Mouse (Mus musculus): ENCODE results near the gene Abhd5.

Abhd5 gene

DNA sequence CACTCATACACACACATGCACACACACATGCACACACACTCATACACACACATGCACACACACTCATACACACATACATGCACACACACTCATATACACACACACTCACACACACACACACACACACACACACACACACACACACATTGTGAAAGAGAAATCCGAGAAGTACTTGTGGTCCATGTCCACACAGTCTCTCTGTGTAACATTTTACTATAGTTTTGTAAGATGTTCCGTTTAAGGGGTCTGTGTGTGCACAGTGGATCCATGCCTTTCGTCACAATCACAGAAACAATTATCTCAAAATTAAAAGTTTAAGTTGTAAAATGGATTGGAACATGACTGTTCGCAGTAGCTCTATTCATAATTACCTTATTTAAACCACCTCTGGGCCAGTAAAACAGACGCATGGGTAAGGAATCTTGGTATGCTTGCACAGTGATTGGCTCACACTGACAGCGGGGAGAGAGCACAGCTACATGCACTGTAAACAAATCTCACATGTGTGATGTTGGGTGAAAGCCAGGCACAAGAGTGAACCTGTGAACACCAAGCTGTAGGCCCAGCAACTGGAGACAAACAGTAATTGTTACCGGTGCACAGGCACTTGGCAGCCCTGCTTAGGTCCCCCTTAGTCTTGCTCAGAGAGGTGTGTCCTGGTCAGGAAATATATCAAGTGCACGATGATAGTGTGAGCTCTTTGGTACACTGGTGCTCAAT is 63.8 kb downstream of the Abhd5 start:
- no peak for DNase-seq (ENCODE audit: low spot score)

- no peak for DNase-seq (ENCODE audit: low spot score)
These were observed 65.2 kb downstream of the Abhd5 start for GRCm38 (mm10) chr9:122416617-122417016.

DNA sequence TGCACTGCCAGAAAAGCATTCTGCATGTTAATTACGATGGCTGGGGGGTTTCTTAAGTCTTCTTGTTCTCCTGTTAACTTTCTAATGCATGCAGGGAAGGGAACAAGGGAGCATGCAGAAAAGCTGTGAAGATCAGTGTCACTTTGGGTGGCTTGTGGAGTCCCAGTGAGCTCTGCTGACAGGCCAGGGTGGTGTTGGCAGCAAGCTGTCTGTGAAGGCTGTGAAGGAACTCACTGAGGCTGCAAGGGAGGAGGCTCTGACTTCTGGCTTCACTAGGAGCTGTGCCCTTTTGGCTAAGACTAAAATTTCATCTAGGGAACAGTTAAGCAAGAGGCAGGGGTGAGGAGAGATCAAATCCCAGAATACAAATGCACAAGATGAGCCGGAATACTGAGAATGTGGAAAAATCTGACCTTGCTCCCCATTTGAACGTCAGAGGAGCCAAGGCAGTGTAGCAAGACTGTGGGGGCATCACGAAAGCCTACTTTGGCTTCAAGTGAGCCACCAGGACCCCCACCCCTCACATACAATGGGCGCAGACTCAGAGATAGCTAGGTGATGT is 68.9 kb downstream of the Abhd5 start:
- no peak for DNase-seq (ENCODE audit: low spot score)

DNA sequence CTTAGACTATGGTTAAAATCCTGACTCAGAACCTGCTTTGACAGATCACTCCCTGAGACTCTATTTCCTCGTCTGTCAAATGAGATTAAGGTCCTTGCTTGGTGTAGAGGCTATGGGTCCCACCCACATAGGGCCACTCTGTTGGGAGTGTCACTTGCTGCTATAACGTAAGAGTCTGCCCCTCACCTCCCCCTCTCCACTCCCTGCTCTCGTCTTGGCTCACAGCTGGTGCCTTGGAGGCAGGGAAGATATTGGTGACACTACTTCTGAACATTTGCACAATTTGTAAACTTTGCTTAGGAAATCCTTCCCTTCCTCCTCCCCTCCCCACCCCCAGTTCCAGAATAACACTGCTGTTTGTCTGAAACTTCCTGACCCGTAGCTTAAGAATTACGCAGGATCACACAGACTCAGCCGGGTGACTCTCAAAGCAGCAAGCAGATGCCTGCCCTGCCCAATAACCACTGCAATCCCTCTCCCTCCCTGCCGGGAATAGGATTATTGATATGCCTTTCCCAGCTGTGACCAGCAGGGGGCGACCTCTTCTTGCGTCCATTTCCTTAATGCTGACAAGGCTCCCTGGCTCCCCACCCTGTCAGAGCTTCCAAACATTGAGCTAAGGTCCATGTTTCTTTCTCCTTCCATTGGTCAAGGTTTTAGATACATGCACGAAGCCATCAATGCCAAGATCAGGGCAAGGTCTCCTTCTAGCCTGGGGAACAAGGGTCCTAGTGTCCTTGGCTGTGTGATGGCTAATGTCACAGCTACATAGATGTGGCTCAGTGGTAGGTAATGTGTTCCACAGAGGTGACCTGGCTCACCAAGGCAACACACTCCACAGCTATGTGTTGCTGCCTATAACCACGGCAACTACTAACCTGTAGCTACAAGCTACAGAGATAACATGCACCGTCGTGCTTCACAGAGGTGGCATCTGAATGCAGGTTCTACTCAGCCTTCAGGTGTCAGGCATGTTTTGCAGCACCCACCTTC is 69.7 kb downstream of the Abhd5 start:
- peak; percentile 89 for DNase-seq (ENCODE audit: low spot score)

DNA sequence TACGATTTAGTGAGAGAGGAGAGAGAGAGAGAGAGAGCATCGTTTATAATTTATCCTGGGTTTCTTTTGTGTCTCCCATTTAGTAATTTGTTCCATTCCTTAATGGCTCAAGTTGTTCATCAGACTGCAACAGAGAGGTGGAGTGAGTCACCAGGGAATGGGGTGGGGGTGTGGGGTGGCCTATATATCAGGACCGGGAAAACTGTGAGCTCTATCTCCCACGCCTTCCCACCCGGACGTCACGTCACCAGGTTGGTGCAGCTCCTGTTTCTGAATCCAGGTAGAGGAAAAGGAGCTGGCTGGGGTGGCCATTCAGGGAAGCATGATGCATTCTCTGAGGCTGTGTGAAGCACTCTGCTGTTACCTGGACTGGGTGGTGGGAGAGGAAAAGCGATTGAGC is 70.5 kb downstream of the Abhd5 start:
- no peak for DNase-seq (ENCODE audit: low spot score)

DNA sequence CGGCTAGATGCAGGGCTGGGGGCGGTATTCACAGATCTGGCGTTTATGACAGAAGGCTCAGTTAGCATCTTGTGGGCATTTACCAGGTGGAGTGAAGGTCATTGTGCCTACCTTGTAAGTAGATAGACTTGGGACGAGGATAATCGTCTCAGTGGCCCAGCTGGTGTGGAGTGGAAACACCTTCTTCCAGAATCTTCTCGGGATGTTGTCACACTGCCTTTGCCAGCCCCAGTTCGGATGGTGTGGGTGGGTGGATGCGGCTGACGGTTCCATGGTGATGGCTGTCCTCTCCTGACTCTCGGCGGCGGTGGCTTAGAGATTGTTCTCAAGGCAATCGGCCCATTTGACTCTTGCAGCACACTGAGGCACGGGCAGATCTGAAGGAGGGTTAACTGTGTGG is 71.3 kb downstream of the Abhd5 start:
- DNase-seq (ENCODE audit: low spot score) = no peak

DNA sequence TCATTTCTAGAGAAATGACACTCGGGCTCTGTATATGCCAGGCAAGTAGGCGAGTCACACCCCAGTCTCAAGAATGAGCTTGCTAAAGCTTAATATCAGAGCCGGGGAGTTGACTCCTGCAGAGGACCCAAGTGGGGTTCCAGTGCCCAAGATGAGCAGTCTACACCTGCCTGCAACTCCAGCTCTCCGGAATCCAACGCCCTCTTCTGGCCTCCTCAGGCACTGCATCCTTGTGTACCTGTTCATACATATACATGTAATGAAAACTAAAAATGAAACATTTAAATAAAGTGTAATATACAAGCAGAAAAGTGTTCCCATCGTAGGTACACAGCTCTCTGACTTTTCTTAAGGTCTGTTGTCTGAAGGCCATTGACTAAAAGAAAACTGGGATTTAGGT is 71.7 kb downstream of the Abhd5 start:
- no peak for DNase-seq (ENCODE audit: low spot score)

- DNase-seq (ENCODE audit: low spot score) = no peak
These were observed 73.7 kb downstream of the Abhd5 start for GRCm38 (mm10) chr9:122424941-122425608.

- DNase-seq (ENCODE audit: low spot score) = no peak
These were observed 77.7 kb downstream of the Abhd5 start for GRCm38 (mm10) chr9:122429058-122429649.

DNA sequence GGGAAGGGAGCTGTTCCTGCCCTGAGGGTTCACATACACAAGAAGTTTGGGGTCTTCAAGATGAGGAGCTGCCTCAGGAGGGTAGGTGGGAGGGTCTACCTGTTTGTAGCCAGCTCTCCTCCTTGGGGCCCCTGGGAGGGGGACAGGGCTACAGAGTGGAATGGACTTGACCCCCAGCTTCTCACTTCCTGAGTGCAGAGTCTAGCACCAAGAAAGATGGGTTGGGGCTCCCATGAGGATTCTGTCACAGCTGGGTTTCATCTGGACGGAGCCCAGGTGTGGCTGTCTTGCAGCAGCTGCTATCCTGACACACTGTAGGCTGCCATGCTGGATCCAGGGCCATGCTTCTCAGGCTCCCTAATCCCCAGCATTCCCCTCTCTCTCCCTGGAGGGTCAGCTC is 78.3 kb downstream of the Abhd5 start:
- DNase-seq (ENCODE audit: low spot score) = no peak
